Mouse (Mus musculus): ENCODE results near the gene Arf5.
A peak's percentile ranks its signal among the peaks of the same experiment; 100 is the strongest.

The Arf5 gene

DNA sequence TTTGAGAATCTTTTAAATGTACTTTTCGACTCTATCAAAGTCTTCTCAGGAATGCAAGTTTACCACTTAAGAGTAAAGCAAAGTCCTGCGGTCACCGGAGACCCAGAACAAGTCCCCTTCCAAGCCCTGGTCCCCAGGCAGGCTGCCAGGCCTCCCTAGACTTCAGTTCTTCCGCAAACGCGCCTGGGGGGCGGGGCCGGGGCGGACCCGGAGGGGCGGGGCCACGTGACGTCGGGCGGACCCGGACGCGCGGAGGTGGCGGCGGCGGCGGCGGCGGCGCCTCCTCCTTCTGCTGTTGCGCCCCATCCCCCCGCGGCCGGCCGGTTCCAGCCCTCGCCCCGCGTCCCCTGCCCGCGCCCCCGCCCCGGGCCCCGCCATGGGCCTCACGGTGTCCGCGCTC lies at the start of gene Arf5:
Gene Arf5, plus strand, starts transcription at position 248 of the 400 bp plus-strand sequence.
- peak; percentile 74 for DNase-seq (ENCODE audit: low read depth, low spot score)

DNA sequence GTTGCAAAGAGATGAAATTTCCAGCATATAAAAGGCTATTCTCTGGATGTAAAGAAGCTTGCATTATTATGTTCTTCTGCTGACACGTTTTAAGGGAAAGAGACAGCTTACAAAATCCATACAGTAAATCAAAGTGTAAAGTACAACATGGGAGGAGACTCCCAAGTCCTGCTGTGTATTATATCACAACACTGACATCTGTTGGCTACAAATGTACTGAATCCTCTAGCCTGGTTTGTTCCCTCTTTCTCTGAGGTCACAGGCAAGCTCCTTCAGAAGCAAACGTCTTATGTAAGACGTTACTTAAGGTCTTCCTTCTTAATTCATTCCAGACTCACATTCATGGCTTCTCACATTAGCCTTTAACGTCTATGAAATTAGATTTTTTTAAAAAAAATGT lies 41.4 kb upstream of the Arf5 start:
- peak; percentile 17 for DNase-seq (ENCODE audit: low read depth, low spot score)

DNA sequence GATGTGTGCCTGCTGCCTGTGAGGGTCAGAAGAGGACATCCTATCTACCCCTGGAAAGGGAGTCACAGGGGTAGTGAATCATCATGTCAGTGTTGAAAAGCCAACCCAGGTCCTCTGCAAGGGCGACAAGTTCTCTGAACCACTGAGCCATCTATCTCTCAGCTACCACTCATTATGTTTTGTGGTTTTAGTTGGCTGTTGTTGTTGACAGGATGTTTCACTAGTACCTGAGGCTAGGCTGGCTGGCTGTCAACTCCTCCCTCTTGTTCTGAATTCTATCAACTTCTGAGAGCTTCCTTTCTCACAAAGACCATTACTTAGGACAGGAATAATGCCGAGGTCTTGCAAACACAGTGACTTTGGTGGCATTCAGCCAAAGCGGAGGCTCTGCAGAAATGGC lies 38.2 kb upstream of the Arf5 start:
- no peak for DNase-seq (ENCODE audit: low read depth, low spot score)

DNA sequence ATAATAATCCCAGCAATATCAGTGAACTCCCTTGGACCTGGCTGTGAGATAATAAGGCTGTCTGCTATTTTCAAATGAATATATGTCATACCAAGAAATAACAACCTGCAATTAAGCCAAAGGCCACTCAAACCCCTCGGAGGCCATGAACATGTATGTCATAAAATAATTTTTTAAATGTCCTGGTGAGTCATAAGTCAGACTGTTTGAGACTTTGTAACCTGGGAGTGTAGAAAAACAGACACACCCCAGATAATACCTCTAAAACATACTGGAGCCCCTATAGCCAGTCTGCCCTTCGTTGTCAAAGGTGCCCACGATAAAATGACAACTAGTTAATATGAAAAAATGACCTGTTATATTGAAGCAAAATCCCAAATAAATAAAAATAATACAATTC lies 34.3 kb upstream of the Arf5 start:
- DNase-seq (ENCODE audit: low read depth, low spot score), result no peak

DNA sequence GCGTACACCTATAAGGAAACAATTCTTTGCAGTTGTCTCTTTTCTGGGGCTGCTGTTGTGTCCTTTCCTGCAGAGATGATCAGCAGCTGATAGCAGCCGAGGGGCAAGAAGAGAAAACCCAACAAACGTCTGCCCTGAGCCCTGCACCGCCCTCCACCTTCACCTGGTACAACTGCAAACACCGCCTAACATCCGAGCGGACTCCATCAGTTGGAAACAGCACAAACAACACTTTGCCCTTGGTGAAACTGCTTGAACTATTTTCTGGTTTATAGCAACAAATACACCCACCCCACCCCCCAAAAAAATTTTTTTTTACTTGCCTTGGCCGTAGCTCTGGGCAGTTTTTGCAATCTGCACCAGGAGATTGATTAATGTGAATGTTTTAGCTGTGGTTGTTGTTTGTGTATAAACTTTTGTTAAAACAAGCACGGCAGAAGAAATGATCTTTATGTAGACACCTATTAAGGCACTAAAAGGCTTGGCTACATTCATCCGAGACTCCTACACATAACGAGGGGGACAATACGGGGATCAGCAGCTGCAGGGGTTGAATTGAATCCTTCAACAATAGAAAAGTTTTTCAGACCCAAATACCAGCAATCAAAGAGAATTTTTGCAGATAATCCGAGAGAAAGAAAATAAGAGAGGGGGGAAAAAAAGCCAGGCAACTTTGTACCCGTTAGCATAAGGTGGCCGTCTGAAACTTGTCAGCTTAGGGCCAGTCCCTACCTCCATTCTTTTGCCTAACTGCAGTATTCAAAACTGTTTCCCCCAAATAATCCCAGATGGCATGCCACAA lies 27.1 kb upstream of the Arf5 start:
- DNase-seq (ENCODE audit: low read depth, low spot score), result no peak

DNA sequence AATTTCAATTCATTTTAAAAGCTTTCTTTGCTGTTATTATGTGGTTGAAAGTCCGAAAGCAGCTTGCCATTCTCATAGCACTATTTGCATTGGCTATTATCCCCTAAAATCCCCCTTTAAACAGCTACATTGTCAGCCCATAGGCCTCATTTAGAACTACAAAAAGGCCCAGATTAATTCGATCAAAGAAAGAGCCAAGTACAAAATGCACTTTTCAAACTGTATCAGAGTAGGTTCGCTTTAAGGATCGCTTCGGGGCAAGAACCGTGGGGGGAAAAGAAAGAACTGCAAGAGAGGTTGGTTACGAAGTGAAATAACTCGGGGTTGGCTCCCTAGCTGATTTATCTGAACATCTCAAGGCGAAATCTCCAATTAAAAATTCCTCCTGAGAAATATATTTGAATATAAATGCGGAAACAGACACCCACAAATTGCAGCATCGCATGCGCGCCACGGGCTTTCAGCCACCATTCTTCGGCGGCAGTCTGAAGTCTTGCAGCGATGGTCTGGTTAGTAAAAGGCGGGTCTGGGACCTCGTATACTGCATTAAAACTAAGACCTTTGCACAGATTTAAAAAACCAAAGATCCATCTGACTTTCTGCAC lies 26.4 kb upstream of the Arf5 start:
- no peak for DNase-seq (ENCODE audit: low read depth, low spot score)

DNA sequence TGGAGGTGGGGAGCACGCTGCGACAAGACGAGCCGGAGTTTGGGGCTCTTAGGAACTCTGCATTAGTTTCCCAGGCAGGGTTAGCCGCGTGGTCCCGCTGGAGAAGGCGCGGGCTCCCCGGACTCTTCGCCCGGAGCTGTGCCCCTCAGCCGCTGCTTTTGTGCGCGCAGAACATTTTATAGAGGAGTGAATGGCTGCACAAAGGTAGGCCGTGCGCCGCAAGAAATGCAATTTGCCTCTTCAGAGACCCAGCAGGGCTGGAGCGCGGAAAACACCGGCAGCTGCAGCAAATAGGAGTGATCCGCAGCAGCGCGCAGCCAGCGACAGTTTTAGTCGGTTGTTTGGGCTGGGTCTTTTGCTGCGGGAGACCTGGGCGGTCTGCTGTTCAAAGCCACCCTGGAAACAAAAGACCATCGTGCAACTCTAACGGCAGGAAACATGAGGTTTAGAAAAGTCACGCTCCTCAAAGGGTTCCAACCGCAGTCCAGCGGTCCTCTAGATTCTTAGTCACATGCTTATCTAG lies 25.6 kb upstream of the Arf5 start, which contains the start of gene Zfp800:
Gene Zfp800, minus strand, starts transcription at position 325 of the 523 bp plus-strand sequence.
- DNase-seq (ENCODE audit: low read depth, low spot score), result no peak

DNA sequence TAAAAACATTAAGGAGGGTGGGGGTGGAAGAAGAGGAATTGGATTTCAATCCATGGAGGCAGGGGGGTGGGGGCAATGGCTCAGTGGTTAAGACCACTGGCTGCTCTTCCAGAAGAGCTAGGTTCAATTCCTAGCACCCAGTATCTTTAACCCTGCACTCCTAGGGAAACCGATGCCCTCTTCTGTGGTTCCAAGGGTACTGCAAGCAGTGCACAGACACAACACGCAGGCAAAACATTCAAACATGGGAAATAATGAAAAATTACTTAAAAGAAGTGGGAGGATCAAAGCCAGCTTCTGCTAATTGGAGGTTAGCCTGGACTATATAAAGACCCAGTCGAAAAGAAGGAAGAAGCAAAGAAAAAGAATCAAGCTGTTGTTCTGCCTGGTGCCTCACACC lies 24.6 kb upstream of the Arf5 start:
- no peak for DNase-seq (ENCODE audit: low read depth, low spot score)

DNA sequence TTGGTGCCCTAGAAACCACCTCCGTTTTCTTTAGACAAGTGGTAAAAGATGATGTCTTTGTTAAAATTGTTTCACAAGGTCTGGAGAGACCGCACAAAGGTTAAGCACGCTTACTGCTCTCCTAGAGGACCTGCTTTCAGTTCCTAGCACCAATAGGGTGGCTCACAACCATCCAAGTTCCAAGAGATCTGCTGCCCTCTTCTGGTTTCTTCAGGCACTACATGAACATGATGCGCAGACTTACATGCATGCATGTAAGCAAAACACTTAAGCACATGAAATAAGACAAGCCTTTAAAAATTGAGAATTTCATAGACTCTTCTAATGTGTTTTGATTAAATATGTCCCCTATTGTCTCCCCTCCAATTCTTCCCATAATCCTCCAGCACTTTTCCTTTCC lies 23.6 kb upstream of the Arf5 start:
- no peak for DNase-seq (ENCODE audit: low read depth, low spot score)

DNA sequence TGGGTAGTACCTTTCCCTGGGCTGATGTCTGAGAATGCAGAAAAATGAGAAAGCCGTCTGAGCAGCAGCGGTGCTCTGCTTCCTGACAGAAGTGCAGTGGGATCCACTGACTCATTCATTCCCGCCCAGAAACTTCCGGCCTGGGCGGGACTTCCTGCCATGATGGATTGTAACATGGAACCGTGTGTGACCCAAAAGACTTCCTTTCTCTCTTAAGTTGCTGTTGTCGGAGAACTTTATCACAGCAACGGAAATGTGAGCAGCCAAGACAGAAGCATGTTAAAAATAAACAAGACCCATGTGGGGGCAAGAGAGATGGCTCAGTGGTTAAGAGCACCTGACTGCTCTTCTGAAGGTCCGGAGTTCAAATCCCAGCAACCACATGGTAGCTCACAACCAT lies 13.3 kb upstream of the Arf5 start:
- DNase-seq (ENCODE audit: low read depth, low spot score), result no peak

DNA sequence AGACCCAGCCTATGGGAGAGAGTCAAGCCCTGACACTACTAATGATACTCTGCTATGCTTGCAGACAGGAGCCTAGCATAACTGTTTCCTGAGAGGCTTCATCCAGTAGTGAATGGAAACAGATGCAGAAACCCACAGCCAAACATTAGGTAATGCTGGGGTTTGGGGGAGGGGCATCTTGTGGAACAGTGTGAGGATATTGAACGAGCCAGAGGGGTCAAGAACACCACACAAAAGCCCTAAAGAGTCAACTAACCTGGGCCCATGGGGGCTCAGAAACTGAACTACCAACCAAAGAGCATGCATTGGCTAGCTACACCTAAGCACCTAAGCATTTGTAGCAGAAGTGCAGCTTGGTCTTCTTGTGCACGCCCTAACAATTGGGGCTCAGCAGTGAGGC lies 12.1 kb upstream of the Arf5 start:
- DNase-seq (ENCODE audit: low read depth, low spot score), result no peak

DNA sequence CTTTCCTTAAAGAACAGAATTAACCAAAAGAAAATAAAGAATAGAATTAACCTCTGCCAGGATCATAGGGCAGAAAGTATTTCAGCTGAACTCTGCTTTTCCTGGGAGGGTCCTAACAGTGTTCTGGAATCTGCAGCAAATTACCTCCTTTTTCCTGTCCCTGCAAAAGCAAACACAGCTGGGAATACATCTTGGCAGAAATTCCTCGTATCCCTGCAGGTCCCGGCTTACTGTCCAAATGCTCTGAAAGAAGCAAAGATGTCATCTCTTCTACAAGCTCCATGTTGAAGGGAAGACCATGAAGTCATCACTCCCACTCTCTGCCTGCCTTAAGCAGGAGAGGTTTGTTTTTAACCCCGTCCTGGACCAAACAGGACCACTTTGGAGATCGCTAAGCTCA lies 6.4 kb upstream of the Arf5 start:
- DNase-seq (ENCODE audit: low read depth, low spot score), result no peak

DNA sequence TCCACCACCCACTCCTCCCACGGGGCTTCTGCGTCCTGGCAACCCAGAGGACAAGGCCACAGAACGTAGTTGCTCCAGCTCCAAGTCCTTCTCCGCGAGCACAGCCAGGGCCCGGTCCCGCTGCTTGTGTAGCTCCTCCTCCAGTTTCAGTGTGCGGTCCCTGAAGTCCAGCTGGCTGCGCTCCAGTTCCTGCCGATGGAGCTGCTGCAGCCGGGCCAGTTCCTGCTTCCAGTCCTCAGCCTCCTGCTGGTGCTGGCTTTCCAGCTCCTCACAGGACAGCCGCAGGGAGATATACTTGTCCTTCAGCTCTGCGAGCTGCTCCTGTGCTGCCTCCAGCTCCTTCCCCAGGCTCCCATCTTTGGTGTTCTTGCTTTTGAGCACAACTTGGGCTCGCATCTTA lies 4.9 kb upstream of the Arf5 start:
- DNase-seq (ENCODE audit: low read depth, low spot score), result no peak

DNA sequence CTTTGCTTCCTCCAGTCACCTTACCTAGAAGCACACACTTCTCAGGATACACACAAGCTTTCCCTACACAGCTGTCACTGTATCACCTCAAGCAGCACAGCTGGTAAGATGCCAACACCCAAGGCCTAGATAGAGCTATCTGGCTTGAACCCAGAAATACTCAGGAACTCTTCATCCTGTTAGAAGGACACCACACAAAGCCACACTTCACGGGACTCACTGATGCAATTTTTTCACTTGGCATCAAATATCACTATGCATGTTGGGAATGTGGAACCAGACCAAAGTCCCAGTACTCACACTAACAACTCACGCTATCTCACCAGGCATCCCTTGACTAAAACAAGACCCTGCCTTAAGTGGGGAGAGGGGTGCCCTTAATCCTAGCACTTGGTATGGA lies 3.7 kb upstream of the Arf5 start:
- DNase-seq (ENCODE audit: low read depth, low spot score), result no peak

DNA sequence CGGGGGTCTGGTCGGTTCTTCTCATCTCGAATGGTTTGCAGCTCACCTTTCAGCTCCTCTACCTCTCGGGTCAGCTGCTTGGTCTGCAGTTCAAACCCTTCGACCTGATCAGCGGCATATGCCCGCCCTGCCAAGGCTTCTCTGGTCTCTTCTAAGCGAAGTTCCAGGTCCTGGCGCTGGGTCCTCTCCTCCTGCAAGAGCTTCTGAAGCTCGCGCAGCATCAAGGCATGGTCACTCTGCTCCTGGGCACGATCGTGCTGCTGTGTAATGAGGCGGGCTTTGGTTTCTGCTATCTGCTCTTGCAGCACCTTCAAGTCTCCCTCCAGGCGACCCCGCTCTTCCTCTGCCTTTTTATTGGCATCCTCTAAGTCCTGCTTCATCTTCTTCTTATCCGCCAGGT lies 3.0 kb upstream of the Arf5 start:
- no peak for DNase-seq (ENCODE audit: low read depth, low spot score)

DNA sequence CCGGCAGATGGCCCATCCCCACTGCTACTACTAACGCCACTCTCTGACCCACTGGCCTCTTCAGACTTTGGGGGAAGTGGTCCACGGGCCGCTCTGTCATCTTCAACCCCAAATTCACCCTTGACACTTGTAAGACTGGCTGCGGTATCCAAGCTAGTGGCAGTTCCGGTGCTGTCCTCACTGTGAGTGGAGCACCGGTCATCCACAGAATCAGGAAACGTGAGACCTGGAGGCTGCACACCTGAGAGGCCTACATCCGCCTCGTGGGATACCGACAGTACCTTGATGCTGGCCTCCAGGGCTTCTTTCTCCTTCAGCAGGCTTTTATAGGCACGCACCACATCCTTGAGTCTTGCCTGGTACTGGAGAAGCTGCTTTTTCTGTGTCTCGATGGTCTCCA lies 2.5 kb upstream of the Arf5 start:
- no peak for DNase-seq (ENCODE audit: low read depth, low spot score)

DNA sequence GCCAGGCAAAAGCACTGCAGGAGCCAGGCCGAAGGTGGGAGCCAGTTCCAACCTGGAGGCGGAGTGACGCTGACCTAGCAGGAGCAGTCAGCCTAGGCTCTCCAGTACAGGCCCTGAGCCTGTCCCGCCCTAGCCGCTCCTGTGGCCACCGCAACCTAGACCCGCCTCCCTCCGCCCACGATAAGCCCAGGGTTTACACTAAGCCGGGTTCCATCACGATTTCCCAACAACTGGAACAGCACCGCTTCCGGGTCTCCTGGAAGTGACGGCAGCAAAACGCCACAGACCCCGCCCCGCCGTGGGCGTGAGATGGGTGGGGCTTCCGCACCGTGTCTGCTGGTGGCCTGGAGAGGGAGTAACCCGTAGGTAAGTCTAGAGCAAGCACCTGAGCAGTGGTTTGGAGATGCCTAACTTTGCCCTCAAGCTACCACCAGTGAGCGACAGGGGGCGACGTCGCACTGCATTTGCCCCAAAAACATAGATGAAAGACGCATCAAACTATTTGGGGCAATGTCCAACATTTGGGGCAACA lies 1.8 kb upstream of the Arf5 start:
- DNase-seq (ENCODE audit: low read depth, low spot score), result peak; percentile 90

DNA sequence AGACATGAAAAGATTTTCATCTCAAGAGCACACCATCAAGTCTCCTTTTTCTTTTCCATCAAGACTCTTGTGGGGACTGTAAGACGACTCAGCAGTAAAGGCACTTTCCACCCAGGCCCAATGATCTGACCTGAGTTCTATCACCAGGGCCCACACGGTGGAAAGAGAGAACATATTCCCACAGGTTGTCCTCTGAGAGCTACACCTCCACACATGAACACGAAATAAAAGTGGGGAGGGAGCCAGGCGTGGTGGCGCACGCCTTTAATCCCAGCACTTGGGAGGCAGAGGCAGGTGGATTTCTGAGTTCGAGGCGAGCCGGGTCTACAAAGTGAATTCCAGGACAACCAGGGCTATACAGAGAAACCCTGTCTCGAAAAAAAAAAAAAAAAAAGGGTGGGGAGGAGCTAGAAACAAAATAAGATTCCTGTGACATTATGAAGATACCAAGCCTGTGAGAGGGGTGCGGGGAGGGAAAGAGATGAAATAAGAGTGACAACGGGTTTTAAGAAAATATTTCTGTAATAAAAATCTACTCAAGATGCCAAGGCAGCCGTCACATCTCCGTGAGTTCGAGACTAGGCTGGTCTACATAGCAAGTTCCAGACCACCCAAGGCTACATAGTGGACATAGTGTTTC lies 589 bp upstream of the Arf5 start:
- no peak for DNase-seq (ENCODE audit: low read depth, low spot score)

DNA sequence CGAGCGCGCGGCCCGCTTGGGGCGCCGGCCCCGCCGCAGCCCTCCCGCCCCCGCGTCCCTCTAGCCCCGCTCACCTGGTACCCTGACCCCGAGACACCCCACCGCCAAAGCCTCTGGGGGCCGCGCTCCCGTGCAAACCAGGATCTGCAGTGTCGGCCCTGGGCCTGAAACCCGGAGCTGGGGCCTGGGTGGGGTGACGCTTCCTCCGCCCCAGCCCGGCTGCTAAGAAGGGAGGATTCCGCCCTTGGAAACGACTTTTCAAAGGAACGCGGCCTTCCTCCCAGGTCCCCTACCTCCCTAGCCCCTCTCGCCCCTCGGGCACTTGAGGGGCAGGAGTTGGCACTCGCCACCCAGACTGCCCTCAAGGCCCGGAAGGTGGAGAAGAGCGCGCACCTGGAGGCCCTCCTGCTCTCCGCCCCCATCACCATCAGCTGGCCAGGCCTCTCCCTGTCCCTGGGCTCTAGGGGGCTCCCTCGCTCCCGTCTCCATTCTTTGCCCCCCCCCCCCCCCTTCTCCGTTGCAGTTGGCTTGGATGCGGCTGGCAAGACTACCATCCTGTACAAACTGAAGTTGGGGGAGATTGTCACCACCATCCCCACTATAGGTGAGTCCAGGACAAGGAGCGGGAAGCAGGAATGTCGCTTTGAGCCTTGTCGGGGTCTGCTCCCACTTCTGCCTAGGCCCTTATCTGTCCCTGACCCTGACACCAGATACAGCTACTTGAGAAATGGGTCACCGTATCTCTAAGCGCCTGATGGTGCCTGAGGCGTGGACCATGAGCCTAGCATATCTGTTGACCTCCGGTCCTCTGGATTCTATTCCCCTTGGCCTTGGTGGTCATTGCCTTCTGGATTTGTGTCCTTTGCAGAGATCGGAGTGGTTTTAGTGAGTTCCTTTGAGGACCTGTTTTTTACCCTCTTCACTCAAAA lies 671 bp downstream of the Arf5 start:
- peak; percentile 13 for DNase-seq (ENCODE audit: low read depth, low spot score)

DNA sequence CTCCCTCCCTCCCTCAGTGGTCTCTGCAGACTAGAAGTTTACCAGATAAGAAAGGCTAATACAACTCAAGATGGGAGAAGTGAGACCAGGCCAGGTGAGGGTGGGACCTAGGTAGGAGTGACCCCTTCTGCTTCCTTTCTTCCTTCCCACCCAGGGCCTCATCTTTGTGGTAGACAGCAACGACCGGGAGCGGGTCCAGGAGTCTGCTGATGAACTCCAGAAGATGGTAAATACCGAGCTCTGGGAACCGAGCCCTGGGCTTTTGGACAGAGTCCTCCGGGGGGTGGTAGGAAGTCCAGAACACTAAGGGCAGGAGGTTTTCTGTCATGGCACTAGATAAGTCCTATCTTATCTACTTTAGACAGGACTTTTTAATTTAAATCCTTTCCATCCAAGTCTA lies 1.7 kb downstream of the Arf5 start:
- no peak for DNase-seq (ENCODE audit: low read depth, low spot score)

DNA sequence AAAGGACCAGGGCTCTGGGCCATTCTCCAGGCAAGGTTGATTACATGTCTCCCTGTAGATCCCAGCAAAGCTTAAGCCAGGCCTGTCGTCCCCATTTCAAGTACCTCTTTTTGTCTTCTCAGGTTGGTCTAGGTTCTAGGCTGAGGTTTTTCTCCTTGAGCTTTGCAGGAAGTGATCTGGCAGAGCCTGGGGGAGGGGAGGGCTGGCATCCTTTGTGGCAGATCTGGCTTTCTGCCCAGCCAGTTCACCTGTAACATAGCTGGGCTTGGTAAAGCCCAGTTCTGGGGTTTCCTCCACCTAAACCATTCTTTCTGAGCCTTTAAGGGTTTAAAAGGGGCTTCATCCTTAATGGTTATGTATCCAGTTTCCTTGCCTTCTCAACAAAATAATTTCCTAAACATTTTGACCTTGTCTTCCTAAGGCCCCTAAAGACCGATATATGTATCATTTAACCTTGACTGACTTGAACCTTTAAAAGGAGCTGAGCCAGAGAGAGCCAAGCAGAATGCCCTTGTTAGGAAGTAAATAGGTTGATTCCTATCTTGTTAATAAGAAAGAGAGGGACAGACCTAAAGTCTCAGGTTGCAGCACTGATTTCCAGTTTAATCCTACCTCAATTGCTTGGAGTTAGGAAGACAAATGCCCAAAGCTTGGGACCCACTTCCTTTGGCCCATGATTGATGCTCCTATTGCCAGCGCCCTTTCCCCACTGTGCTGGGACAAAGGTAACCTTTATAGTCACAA lies 3.9 kb downstream of the Arf5 start, which contains the start of gene Fscn3:
Gene Fscn3, plus strand, starts transcription at position 694 of the 744 bp plus-strand sequence.
- DNase-seq (ENCODE audit: low read depth, low spot score), result no peak
